Mouse (Mus musculus): ENCODE measurements around the gene Fxyd3. TPM values are rescaled to one million over a fixed set of nuclear protein-coding genes. Genes with fewer than 3 reads are reported as not detected.

Gene Fxyd3
- polyA plus RNA-seq, 1 experiment from 2014 or later: 1.9 TPM

DNA sequence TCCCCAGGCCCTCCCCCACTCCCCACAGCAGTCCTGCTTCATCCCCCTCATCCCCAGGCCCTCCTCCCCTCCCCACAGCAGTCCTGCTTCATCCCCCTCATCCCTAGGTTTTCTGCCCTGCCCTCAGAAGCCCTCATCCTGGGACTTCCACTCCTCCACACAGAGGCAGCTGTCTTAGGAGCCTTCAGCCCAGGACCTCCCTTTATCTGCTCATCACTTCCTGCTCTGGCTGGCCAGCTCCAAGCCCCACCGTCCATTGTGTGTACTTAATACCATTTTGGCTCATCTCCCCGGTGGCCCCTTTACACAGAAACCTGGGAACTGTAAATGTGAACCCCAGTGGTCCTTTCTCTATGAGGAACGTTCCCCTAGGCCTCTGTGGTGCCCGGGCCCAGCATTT is 35.5 kb upstream of the Fxyd3 start:
- no peak for DNase-seq (ENCODE audit: extremely low spot score, low spot score)
- Histone ChIP-seq H3K4me1 (peaks cover 40% of the 10 kb centered on the region), H3K36me3 (replicated peaks) (no peaks in the 10 kb centered on the region), H3K27me3 (ENCODE audit: poor library complexity, severe bottlenecking) (peaks cover 30% of the 10 kb centered on the region), H3K9me3 (no peaks in the 10 kb centered on the region; the same call in 1 of the 2 replicates), H3K4me3 (no peak overlapping the region), H3K27ac (0 out of 2 replicates have a peak overlapping the region, but pooled peaks have one; percentile 3)
- WGBS: 25% methylated on average over 4 of the region's 4 CpGs

GRCm38 (mm10) chr7:31110861-31111385 is 34.4 kb upstream of the Fxyd3 start:
- H3K27me3 ChIP-seq (ENCODE audit: poor library complexity, severe bottlenecking): peaks cover 23% of the 10 kb centered on the region
- WGBS: 85% methylated on average over 15 of the region's 15 CpGs
- no peak overlapping the region for H3K4me3 ChIP-seq
- DNase-seq (ENCODE audit: extremely low spot score, low spot score): no peak
- no peak overlapping the region for H3K27ac ChIP-seq
- peaks cover 32% of the 10 kb centered on the region for H3K4me1 ChIP-seq
- no peaks in the 10 kb centered on the region; the same call in 1 of the 2 replicates for H3K9me3 ChIP-seq
- no peaks in the 10 kb centered on the region for H3K36me3 ChIP-seq (replicated peaks)

- no peak overlapping the region for H3K27ac ChIP-seq
- whole genome bisulfite sequencing: 94% methylated on average over 5 of the region's 5 CpGs
- H3K36me3 ChIP-seq (replicated peaks): no peaks in the 10 kb centered on the region
- H3K4me1 ChIP-seq: peaks cover 20% of the 10 kb centered on the region
- no peaks in the 10 kb centered on the region; the same call in 1 of the 2 replicates for H3K9me3 ChIP-seq
- no peak for DNase-seq (ENCODE audit: extremely low spot score, low spot score)
- H3K27me3 ChIP-seq (ENCODE audit: poor library complexity, severe bottlenecking): peaks cover 11% of the 10 kb centered on the region
- H3K4me3 ChIP-seq: no peak overlapping the region
Observed at GRCm38 (mm10) chr7:31109796-31110195, 33.3 kb upstream of the Fxyd3 start.

- peaks cover 17% of the 10 kb centered on the region for H3K4me1 ChIP-seq
- H3K36me3 ChIP-seq (replicated peaks): no peaks in the 10 kb centered on the region
- no peak for DNase-seq (ENCODE audit: extremely low spot score, low spot score)
- WGBS: 71% methylated on average over 4 of the region's 7 CpGs
- H3K27ac ChIP-seq: no peak overlapping the region
- no peak overlapping the region for H3K4me3 ChIP-seq
- H3K9me3 ChIP-seq: no peaks in the 10 kb centered on the region; the same call in 1 of the 2 replicates
- H3K27me3 ChIP-seq (ENCODE audit: poor library complexity, severe bottlenecking): peaks cover 4% of the 10 kb centered on the region; the same call in 1 of the 2 replicates
Observed at GRCm38 (mm10) chr7:31109091-31109490, 32.6 kb upstream of the Fxyd3 start.

DNA sequence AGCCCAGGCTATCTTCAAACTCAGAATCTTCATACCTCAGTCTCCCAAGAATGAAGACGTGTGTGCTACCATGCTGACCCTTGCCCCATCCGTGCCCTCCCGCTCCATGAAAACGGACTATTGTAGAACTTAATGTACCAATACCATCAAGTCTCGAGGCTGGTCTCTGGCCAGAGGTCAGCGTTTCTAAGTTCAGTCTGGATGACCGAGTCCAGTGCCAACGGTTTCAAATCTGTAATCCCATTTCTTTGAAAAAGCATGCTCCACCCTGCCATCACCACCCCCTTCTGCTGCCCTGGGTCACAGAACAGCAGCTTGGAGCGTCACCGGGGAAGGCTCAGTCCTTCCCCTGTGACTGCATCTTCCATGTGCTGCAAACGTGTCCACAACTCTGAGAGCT is 31.3 kb upstream of the Fxyd3 start:
- Histone ChIP-seq H3K27me3 (ENCODE audit: poor library complexity, severe bottlenecking) (no peaks in the 10 kb centered on the region), H3K9me3 (no peaks in the 10 kb centered on the region; the same call in 1 of the 2 replicates), H3K27ac (no peak overlapping the region), H3K36me3 (replicated peaks) (no peaks in the 10 kb centered on the region), H3K4me1 (peaks cover 14% of the 10 kb centered on the region), H3K4me3 (no peak overlapping the region)
- no peak for DNase-seq (ENCODE audit: extremely low spot score, low spot score)
- 89% methylated on average over 11 of the region's 11 CpGs for WGBS

- no peaks in the 10 kb centered on the region; the same call in 1 of the 2 replicates for H3K9me3 ChIP-seq
- 65% methylated on average over 3 of the region's 3 CpGs for WGBS
- no peak for DNase-seq (ENCODE audit: extremely low spot score, low spot score)
- H3K27ac ChIP-seq: no peak overlapping the region
- no peaks in the 10 kb centered on the region for H3K36me3 ChIP-seq (replicated peaks)
- no peaks in the 10 kb centered on the region for H3K4me1 ChIP-seq
- no peaks in the 10 kb centered on the region for H3K27me3 ChIP-seq (ENCODE audit: poor library complexity, severe bottlenecking)
- H3K4me3 ChIP-seq: no peak overlapping the region
Observed at GRCm38 (mm10) chr7:31106166-31106565, 29.7 kb upstream of the Fxyd3 start.

DNA sequence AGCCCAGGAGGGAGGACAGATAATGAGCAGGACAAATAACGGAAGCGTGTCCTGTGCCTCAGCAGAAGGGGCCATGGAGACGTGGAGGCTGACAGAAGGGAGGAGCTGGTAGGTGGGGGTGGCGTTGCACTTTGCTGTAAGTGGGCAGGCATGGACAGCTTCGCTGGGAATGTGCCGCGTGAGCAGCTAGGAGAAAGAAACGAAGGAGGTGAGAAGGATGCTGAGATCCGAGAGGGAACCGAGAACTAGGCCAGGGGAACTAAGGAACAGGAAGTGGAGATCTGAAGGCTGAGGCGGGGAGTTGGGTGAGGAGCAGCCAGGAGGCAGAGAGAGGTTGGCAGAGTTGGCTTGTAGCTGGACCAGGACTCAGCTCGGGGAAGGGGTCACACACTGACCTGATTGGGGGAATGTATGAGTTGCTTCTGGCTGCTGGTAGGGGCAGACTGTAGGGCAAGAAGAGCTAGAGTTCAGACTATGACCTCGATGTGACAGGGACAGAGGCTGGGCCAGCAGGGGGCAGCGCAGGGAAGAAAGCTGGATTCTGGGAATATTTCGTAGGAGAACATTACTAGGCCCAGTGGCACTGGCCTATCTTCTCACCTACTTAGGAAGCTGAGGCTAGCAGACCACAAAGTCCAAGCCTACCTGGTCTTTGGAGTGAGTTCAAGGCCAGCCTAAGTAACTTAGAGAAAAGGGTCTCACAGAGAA is 28.7 kb upstream of the Fxyd3 start:
- H3K4me3 ChIP-seq: no peak overlapping the region
- WGBS: 78% methylated on average over 15 of the region's 15 CpGs
- H3K27me3 ChIP-seq (ENCODE audit: poor library complexity, severe bottlenecking): no peaks in the 10 kb centered on the region
- H3K27ac ChIP-seq: no peak overlapping the region
- H3K4me1 ChIP-seq: no peaks in the 10 kb centered on the region
- peak; percentile 41 for DNase-seq (ENCODE audit: extremely low spot score, low spot score)
- no peaks in the 10 kb centered on the region for H3K36me3 ChIP-seq (replicated peaks)
- H3K9me3 ChIP-seq: no peaks in the 10 kb centered on the region; the same call in 1 of the 2 replicates

- no peak for DNase-seq (ENCODE audit: extremely low spot score, low spot score)
- no peaks in the 10 kb centered on the region for H3K27me3 ChIP-seq (ENCODE audit: poor library complexity, severe bottlenecking)
- no peaks in the 10 kb centered on the region for H3K9me3 ChIP-seq
- 89% methylated on average over 14 of the region's 14 CpGs for WGBS
- no peak overlapping the region for H3K4me3 ChIP-seq
- H3K36me3 ChIP-seq (replicated peaks): no peaks in the 10 kb centered on the region
- no peak overlapping the region for H3K27ac ChIP-seq
- peaks cover 11% of the 10 kb centered on the region for H3K4me1 ChIP-seq
Observed at GRCm38 (mm10) chr7:31100786-31101185, 24.3 kb upstream of the Fxyd3 start.

- no peak overlapping the region for H3K4me3 ChIP-seq
- 90% methylated on average over 6 of the region's 6 CpGs for WGBS
- H3K4me1 ChIP-seq: peaks cover 11% of the 10 kb centered on the region
- H3K9me3 ChIP-seq: no peaks in the 10 kb centered on the region
- no peak overlapping the region for H3K27ac ChIP-seq
- no peak for DNase-seq (ENCODE audit: extremely low spot score, low spot score)
- H3K27me3 ChIP-seq (ENCODE audit: poor library complexity, severe bottlenecking): no peaks in the 10 kb centered on the region
- no peaks in the 10 kb centered on the region for H3K36me3 ChIP-seq (replicated peaks)
Observed at GRCm38 (mm10) chr7:31099612-31099982, 23.1 kb upstream of the Fxyd3 start.

- Histone ChIP-seq H3K9me3 (no peaks in the 10 kb centered on the region), H3K4me1 (peaks cover 11% of the 10 kb centered on the region), H3K27ac (no peak overlapping the region), H3K36me3 (replicated peaks) (no peaks in the 10 kb centered on the region), H3K27me3 (ENCODE audit: poor library complexity, severe bottlenecking) (no peaks in the 10 kb centered on the region), H3K4me3 (no peak overlapping the region)
- 79% methylated on average over 22 of the region's 22 CpGs for WGBS
- DNase-seq (ENCODE audit: extremely low spot score, low spot score): no peak
Observed at GRCm38 (mm10) chr7:31098697-31099611, 22.4 kb upstream of the Fxyd3 start.

DNA sequence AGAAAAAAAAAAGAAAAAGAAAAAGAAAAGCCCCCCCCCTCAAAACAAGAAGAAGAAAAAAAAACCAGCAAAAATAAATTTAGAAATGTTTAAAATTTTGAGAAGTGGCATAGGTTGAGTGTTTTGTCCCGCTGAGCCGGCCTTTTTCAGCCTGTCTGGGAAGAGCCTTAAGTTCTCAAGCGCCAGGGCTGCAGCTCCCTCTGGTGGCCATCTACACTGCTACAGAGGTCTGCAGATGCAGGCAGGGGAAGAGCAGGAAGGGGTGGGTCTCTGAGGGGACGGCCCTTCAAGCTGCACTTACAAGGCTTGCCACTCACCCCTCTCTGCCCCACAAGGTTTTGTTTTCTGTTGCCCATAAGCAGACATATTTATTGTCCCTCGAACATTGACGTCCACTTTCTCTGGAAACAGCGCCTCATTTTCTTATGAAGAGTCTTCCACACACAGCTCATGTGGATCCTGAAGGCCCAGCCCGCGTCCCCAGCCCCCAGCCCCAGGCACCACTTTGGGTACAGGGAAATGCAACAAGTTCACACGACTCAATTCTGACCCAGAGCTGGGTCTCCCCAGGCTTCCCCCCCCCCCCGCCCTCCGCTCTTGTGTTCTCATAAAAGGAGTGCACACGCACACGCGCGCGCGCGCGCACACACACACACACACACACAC is 21.2 kb upstream of the Fxyd3 start:
- H3K27ac ChIP-seq: peak overlapping the region; percentile 66; the same call in 1 of the 2 replicates
- H3K9me3 ChIP-seq: no peaks in the 10 kb centered on the region
- no peaks in the 10 kb centered on the region for H3K27me3 ChIP-seq (ENCODE audit: poor library complexity, severe bottlenecking)
- WGBS: 40% methylated on average over 20 of the region's 20 CpGs
- DNase-seq (ENCODE audit: extremely low spot score, low spot score): peak; percentile 85
- peak overlapping the region; percentile 40 for H3K4me3 ChIP-seq
- H3K4me1 ChIP-seq: peaks cover 11% of the 10 kb centered on the region
- H3K36me3 ChIP-seq (replicated peaks): no peaks in the 10 kb centered on the region

GRCm38 (mm10) chr7:31096892-31097564 is 20.5 kb upstream of the Fxyd3 start:
- Histone ChIP-seq H3K9me3 (no peaks in the 10 kb centered on the region), H3K36me3 (replicated peaks) (no peaks in the 10 kb centered on the region), H3K27ac (no peak overlapping the region), H3K4me1 (peaks cover 11% of the 10 kb centered on the region), H3K4me3 (no peak overlapping the region), H3K27me3 (ENCODE audit: poor library complexity, severe bottlenecking) (no peaks in the 10 kb centered on the region)
- no peak for DNase-seq (ENCODE audit: extremely low spot score, low spot score)
- 74% methylated on average over 9 of the region's 9 CpGs for WGBS

Measured in forebrain, embryonic 10.5 days (tissue).